Mouse (Mus musculus): ENCODE measurements around the gene Slc24a3.

Gene Slc24a3

GRCm38 (mm10) chr2:145620709-145621108 is 453.2 kb downstream of the Slc24a3 start:
- no peak for DNase-seq (ENCODE audit: low spot score in 2 of 2)

- no peak for DNase-seq (ENCODE audit: low spot score in 2 of 2)
Observed at GRCm38 (mm10) chr2:145621119-145621518, 453.6 kb downstream of the Slc24a3 start.

GRCm38 (mm10) chr2:145631123-145631798 is 463.7 kb downstream of the Slc24a3 start:
- DNase-seq (ENCODE audit: low spot score in 2 of 2): no peak

- DNase-seq (ENCODE audit: low spot score in 2 of 2): no peak
Observed at GRCm38 (mm10) chr2:145631799-145632174, 464.2 kb downstream of the Slc24a3 start.

- no peak for DNase-seq (ENCODE audit: low spot score in 2 of 2)
Observed at GRCm38 (mm10) chr2:145633811-145634210, 466.3 kb downstream of the Slc24a3 start.

- DNase-seq (ENCODE audit: low spot score in 2 of 2): no peak
Observed at GRCm38 (mm10) chr2:145640255-145640984, 472.9 kb downstream of the Slc24a3 start.

- DNase-seq (ENCODE audit: low spot score in 2 of 2): no peak
Observed at GRCm38 (mm10) chr2:145655373-145655960, 487.9 kb downstream of the Slc24a3 start.

- DNase-seq (ENCODE audit: low spot score in 2 of 2): no peak
Observed at GRCm38 (mm10) chr2:145656121-145656520, 488.6 kb downstream of the Slc24a3 start.

- DNase-seq (ENCODE audit: low spot score in 2 of 2): no peak
Observed at GRCm38 (mm10) chr2:145656716-145657115, 489.2 kb downstream of the Slc24a3 start.

GRCm38 (mm10) chr2:145661242-145661641 is 493.7 kb downstream of the Slc24a3 start:
- DNase-seq (ENCODE audit: low spot score in 2 of 2): no peak

- no peak for DNase-seq (ENCODE audit: low spot score in 2 of 2)
Observed at GRCm38 (mm10) chr2:145663899-145664298, 496.3 kb downstream of the Slc24a3 start.

GRCm38 (mm10) chr2:145664311-145664710 is 496.8 kb downstream of the Slc24a3 start:
- no peak for DNase-seq (ENCODE audit: low spot score in 2 of 2)

- no peak for DNase-seq (ENCODE audit: low spot score in 2 of 2)
Observed at GRCm38 (mm10) chr2:145668135-145668534, 500.6 kb downstream of the Slc24a3 start.

GRCm38 (mm10) chr2:145670131-145670530 is 502.6 kb downstream of the Slc24a3 start:
- DNase-seq (ENCODE audit: low spot score in 2 of 2): no peak

GRCm38 (mm10) chr2:145674496-145675141 is 507.1 kb downstream of the Slc24a3 start:
- DNase-seq (ENCODE audit: low spot score in 2 of 2): no peak

GRCm38 (mm10) chr2:145675142-145675755 is 507.7 kb downstream of the Slc24a3 start, which contains the start of gene Rin2:
Gene Rin2 (plus strand): TSS chr2:145675215.
- peak; percentile 27 to 50 for DNase-seq (ENCODE audit: low spot score in 2 of 2)

GRCm38 (mm10) chr2:145675756-145676543 is 508.4 kb downstream of the Slc24a3 start:
- peak in 1 of 2 experiments; percentile 28 for DNase-seq (ENCODE audit: low spot score in 2 of 2)

- DNase-seq (ENCODE audit: low spot score in 2 of 2): no peak
Observed at GRCm38 (mm10) chr2:145676544-145676925, 509.0 kb downstream of the Slc24a3 start.

- no peak for DNase-seq (ENCODE audit: low spot score in 2 of 2)
Observed at GRCm38 (mm10) chr2:145676936-145677335, 509.4 kb downstream of the Slc24a3 start.

GRCm38 (mm10) chr2:145680141-145680540 is 512.6 kb downstream of the Slc24a3 start:
- no peak for DNase-seq (ENCODE audit: low spot score in 2 of 2)

GRCm38 (mm10) chr2:145680762-145681161 is 513.2 kb downstream of the Slc24a3 start:
- DNase-seq (ENCODE audit: low spot score in 2 of 2): no peak

All from frontal cortex, postnatal 10 days (tissue).